Mouse (Mus musculus) MEL (cell line): ENCODE measurements around the gene B4galt1. TPM values are rescaled to one million over a fixed set of nuclear protein-coding genes. Genes with fewer than 3 reads are reported as not detected.
A peak's percentile ranks its signal among the peaks of the same experiment; 100 is the strongest.

Experiments used
- DNase-seq: peaks from one replicate; pipeline ENCODE4 v3.0.0; 2011; ENCODE audit warnings: low read depth, low spot score
- H3K27ac ChIP-seq: 2 replicates; pipeline ENCODE4 v1.5.1; 2012; ENCODE audit warnings: low read depth, mild to moderate bottlenecking, control low read depth, low read length, moderate library complexity; ENCODE audit not compliant: control insufficient read depth
- H3K27me3 ChIP-seq, 2 experiments: fragments of 150-350 bp in 1 of 2; sonication (generic) in 1 of 2; 2 replicates each; pipeline ENCODE4 v1.6.1; 2012; ENCODE audit warnings: low read length in 2 of 2, mild to moderate bottlenecking in 2 of 2, improper control_type of control experiment in 1 of 2, moderate library complexity in 1 of 2; ENCODE audit not compliant: insufficient read depth in 2 of 2, control insufficient read depth in 1 of 2
- H3K36me3 ChIP-seq, 2 experiments: 2 replicates each; pipeline ENCODE4 v1.6.1; 2012 to 2014; ENCODE audit warnings: low read length in 2 of 2, improper control_type of control experiment in 1 of 2, inconsistent platforms in 1 of 2, mild to moderate bottlenecking in 1 of 2; ENCODE audit not compliant: insufficient read depth in 2 of 2, control insufficient read depth in 1 of 2
- H3K4me1 ChIP-seq, 2 experiments: fragments of 150-350 bp in 1 of 2; sonication (generic) in 1 of 2; 2 replicates each; pipeline ENCODE4 v1.6.1; 2012; ENCODE audit warnings: low read length in 2 of 2, improper control_type of control experiment in 1 of 2, mild to moderate bottlenecking in 1 of 2; ENCODE audit not compliant: insufficient read depth in 2 of 2, control insufficient read depth in 1 of 2
- H3K4me3 ChIP-seq, 2 experiments: fragments of 150-350 bp in 1 of 2; sonication (generic) in 1 of 2; 2 replicates each; pipeline ENCODE4 v1.5.1; 2012; ENCODE audit warnings: low read depth in 2 of 2, low read length in 2 of 2, mild to moderate bottlenecking in 2 of 2, moderate library complexity in 2 of 2, control low read depth in 1 of 2, improper control_type of control experiment in 1 of 2; ENCODE audit not compliant: control insufficient read depth in 1 of 2, insufficient read depth in 1 of 2
- H3K79me2 ChIP-seq: 2 replicates; pipeline ENCODE4 v1.6.1; 2012; ENCODE audit warnings: mild to moderate bottlenecking, low read length, moderate library complexity; ENCODE audit not compliant: control insufficient read depth, poor library complexity, insufficient read depth
- H3K9ac ChIP-seq: 2 replicates; pipeline ENCODE4 v1.6.1; 2012; ENCODE audit warnings: low read depth, mild to moderate bottlenecking, control low read depth, low read length, moderate library complexity; ENCODE audit not compliant: control insufficient read depth, poor library complexity, severe bottlenecking
- H3K9me3 ChIP-seq: fragments of 150-350 bp; sonication (generic); replicated peaks from 2 replicates; pipeline ENCODE4 v1.6.1; 2012; ENCODE audit warnings: mild to moderate bottlenecking, low read length, improper control_type of control experiment, moderate library complexity; ENCODE audit not compliant: insufficient read depth
- CHD1 ChIP-seq: IDR thresholded peaks from 2 replicates; pipeline ENCODE4 v1.6.1; 2012; ENCODE audit warnings: low read depth, mild to moderate bottlenecking, inconsistent platforms, low read length, improper control_type of control experiment
- CTCF ChIP-seq, 3 experiments: IDR thresholded peaks in 2 of 3; conservative IDR thresholded peaks in 1 of 3; 2 replicates each; pipeline ENCODE4 v1.5.1; 2011 to 2012; ENCODE audit warnings: low read length in 3 of 3, low read depth in 2 of 3, mild to moderate bottlenecking in 2 of 3, improper control_type of control experiment in 1 of 3, inconsistent platforms in 1 of 3, mixed read lengths in 1 of 3, moderate library complexity in 1 of 3; ENCODE audit not compliant: control insufficient read depth in 1 of 3, insufficient read depth in 1 of 3, poor library complexity in 1 of 3, severe bottlenecking in 1 of 3
- ETS1 ChIP-seq: IDR thresholded peaks from 2 replicates; pipeline ENCODE4 v1.6.1; 2012; ENCODE audit warnings: low read depth, mild to moderate bottlenecking, inconsistent platforms, low read length, improper control_type of control experiment, moderate library complexity
- GATA1 ChIP-seq: IDR thresholded peaks from 2 replicates; pipeline ENCODE4 v1.6.1; 2011; ENCODE audit warnings: low read depth, low read length, improper control_type of control experiment
- HCFC1 ChIP-seq: IDR thresholded peaks from 2 replicates; pipeline ENCODE4 v1.6.1; 2012; ENCODE audit warnings: low read depth, mild to moderate bottlenecking, inconsistent platforms, low read length, improper control_type of control experiment, moderate library complexity
- KAT2A ChIP-seq: conservative IDR thresholded peaks from 2 replicates; pipeline ENCODE4 v1.6.1; 2012; ENCODE audit warnings: low read depth, low read length, improper control_type of control experiment, inconsistent platforms
- MAFK ChIP-seq: IDR thresholded peaks from 2 replicates; pipeline ENCODE4 v1.6.1; 2011; ENCODE audit warnings: low read depth, mild to moderate bottlenecking, low read length, improper control_type of control experiment, borderline replicate concordance
- MAZ ChIP-seq: IDR thresholded peaks from 2 replicates; pipeline ENCODE4 v1.6.1; 2012; ENCODE audit warnings: low read depth, mild to moderate bottlenecking, inconsistent platforms, low read length, improper control_type of control experiment
- MEF2A ChIP-seq: IDR thresholded peaks from 2 replicates; pipeline ENCODE4 v1.6.1; 2014; ENCODE audit warnings: low read depth, mild to moderate bottlenecking, inconsistent platforms, low read length, improper control_type of control experiment; ENCODE audit not compliant: poor library complexity, insufficient replicate concordance, severe bottlenecking; ENCODE audit errors: extremely low read depth
- MXI1 ChIP-seq: IDR thresholded peaks from 2 replicates; pipeline ENCODE4 v1.6.1; 2011; ENCODE audit warnings: mild to moderate bottlenecking, low read depth, low read length, improper control_type of control experiment
- MYB ChIP-seq: IDR thresholded peaks from 2 replicates; pipeline ENCODE4 v1.6.1; 2011; ENCODE audit warnings: mild to moderate bottlenecking, low read depth, low read length, improper control_type of control experiment
- NELFE ChIP-seq: IDR thresholded peaks from 2 replicates; pipeline ENCODE4 v1.6.1; 2011; ENCODE audit warnings: low read depth, low read length, improper control_type of control experiment
- NRF1 ChIP-seq: IDR thresholded peaks from 2 replicates; pipeline ENCODE4 v1.6.1; 2014; ENCODE audit warnings: low read depth, mild to moderate bottlenecking, inconsistent platforms, low read length, improper control_type of control experiment, moderate library complexity; ENCODE audit not compliant: poor library complexity, insufficient read depth, severe bottlenecking
- POLR2AphosphoS2 ChIP-seq: IDR thresholded peaks from 2 replicates; pipeline ENCODE4 v1.6.1; 2011; ENCODE audit warnings: low read length, improper control_type of control experiment
- RAD21 ChIP-seq: IDR thresholded peaks from 2 replicates; pipeline ENCODE4 v1.6.1; 2011; ENCODE audit warnings: mild to moderate bottlenecking, low read depth, low read length, improper control_type of control experiment
- SMC3 ChIP-seq: IDR thresholded peaks from 2 replicates; pipeline ENCODE4 v1.6.1; 2011; ENCODE audit warnings: low read depth, low read length, improper control_type of control experiment
- TBP ChIP-seq: IDR thresholded peaks from 2 replicates; pipeline ENCODE4 v1.8.0; 2011; ENCODE audit warnings: low read depth, low read length, improper control_type of control experiment
- TCF12 ChIP-seq: IDR thresholded peaks from 2 replicates; pipeline ENCODE4 v1.6.1; 2014; ENCODE audit warnings: low read depth, mild to moderate bottlenecking, inconsistent platforms, low read length, improper control_type of control experiment, moderate library complexity
- UBTF ChIP-seq: IDR thresholded peaks from 2 replicates; pipeline ENCODE4 v1.6.1; 2012; ENCODE audit warnings: low read depth, mild to moderate bottlenecking, inconsistent platforms, low read length, improper control_type of control experiment, moderate library complexity, borderline replicate concordance; ENCODE audit not compliant: insufficient read depth
- USF1 ChIP-seq: IDR thresholded peaks from 2 replicates; pipeline ENCODE4 v1.6.1; 2014; ENCODE audit warnings: low read depth, mild to moderate bottlenecking, inconsistent platforms, low read length, improper control_type of control experiment, moderate library complexity
- ZC3H11A ChIP-seq: IDR thresholded peaks from 2 replicates; pipeline ENCODE4 v1.6.1; 2012; ENCODE audit warnings: low read depth, mild to moderate bottlenecking, inconsistent platforms, low read length, improper control_type of control experiment
- ZKSCAN1 ChIP-seq: IDR thresholded peaks from 2 replicates; pipeline ENCODE4 v1.6.1; 2012; ENCODE audit warnings: low read depth, mild to moderate bottlenecking, inconsistent platforms, low read length, improper control_type of control experiment, moderate library complexity
- ZMIZ1 ChIP-seq: IDR thresholded peaks from 2 replicates; pipeline ENCODE4 v1.6.1; 2012; ENCODE audit warnings: low read depth, mild to moderate bottlenecking, inconsistent platforms, low read length, improper control_type of control experiment, moderate library complexity
- ZNF384 ChIP-seq: IDR thresholded peaks from 2 replicates; pipeline ENCODE4 v1.6.1; 2012; ENCODE audit warnings: low read depth, mild to moderate bottlenecking, inconsistent platforms, low read length, improper control_type of control experiment
- polyA plus RNA-seq, 2 experiments: library from polyadenylated mRNA; stranded (reverse) in 1 of 2; unstranded in 1 of 2; fragments of >175 nt in 1 of 2; fragments of >200 nt in 1 of 2; gene quantifications; 2 replicates each; pipeline versions ENCODE4 v1.2.1 to v1.2.4; 2012; ENCODE audit warnings: low replicate concordance in 2 of 2, low read depth in 1 of 2; ENCODE audit not compliant: insufficient read length in 2 of 2, insufficient read depth in 1 of 2, missing spikeins in 1 of 2
- total RNA-seq: library from RNA; depleted of rRNA; stranded (reverse); fragments of 300-350 nt; gene quantifications from 2 replicates; pipeline ENCODE4 v1.2.3, GENCODE M21; 2012

The B4galt1 gene
- total and polyA plus RNA-seq, 3 experiments: 10.8 to 22.5 TPM; not detected in 1

GRCm38 (mm10) chr4:40898476-40899044 lies 44.8 kb upstream of the B4galt1 start (continued):
- no peak for TF ChIP-seq UBTF

GRCm38 (mm10) chr4:40895646-40896045 lies 41.8 kb upstream of the B4galt1 start:
- no peak overlapping the region for H3K9ac ChIP-seq
- no peak overlapping the region for H3K27ac ChIP-seq
- TF ChIP-seq NELFE (no peak), ZMIZ1 (no peak), TCF12 (no peak), CTCF (IDR thresholded peaks at IDR 0.05 in 2 of 3, conservative IDR thresholded peaks at IDR 0.05 in 1 of 3; ENCODE audit: control insufficient read depth in 1 of 3, insufficient read depth in 1 of 3, low read depth in 2 of 3, low read length in 3 of 3, poor library complexity in 1 of 3, severe bottlenecking in 1 of 3) (peak in 2 of 3 experiments; percentile 26 to 28; a peak in 2 of 6 replicates), TBP (no peak), MXI1 (no peak), USF1 (no peak), KAT2A (no peak), UBTF (no peak), POLR2AphosphoS2 (no peak), NRF1 (no peak), ZKSCAN1 (no peak), MEF2A (no peak), ZC3H11A (no peak), HCFC1 (no peak), MAZ (no peak), ETS1 (no peak), ZNF384 (no peak), MYB (no peak), CHD1 (no peak), SMC3 (peak; percentile 39), GATA1 (no peak), MAFK (no peak), RAD21 (peak; percentile 26)
- no peaks in the 10 kb centered on the region for H3K27me3 ChIP-seq
- peak; percentile 17 for DNase-seq
- no peaks in the 10 kb centered on the region; a peak in 1 of 4 replicates for H3K4me1 ChIP-seq
- no peaks in the 10 kb centered on the region for H3K79me2 ChIP-seq
- H3K9me3 ChIP-seq: no peaks in the 10 kb centered on the region
- no peaks in the 10 kb centered on the region for H3K36me3 ChIP-seq
- H3K4me3 ChIP-seq: no peak overlapping the region
